Mouse (Mus musculus): ENCODE results near the gene Olfr150.
"Not testable (repeated sequence)": the region's sequence is repeated elsewhere in the genome, so short reads cannot be mapped to it uniquely, and the experiment has no call there.

The Olfr150 gene

DNA sequence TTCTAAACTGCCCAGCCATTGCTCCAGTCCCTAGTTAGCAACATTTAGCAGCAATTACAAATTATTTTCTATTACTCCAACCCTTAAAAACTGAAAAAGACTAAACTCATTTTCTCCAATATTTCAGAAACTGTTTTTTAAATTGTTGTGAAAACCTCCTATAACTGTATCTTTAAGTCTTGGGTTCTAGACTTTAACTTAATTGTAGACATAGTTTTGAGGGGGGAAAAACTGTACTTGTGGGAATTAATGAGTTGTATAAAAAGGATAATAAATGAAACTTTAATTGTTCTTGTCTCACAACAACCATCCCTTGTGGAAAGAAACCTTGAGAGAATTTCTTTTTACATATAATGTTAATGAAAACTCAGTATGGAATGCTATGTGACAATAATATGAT lies at the start of gene Olfr150:
TSS of gene Olfr150 (plus strand) at position 301 of the 400 bp plus-strand sequence.
- DNase-seq = no peak

GRCm38 (mm10) chr9:39701123-39701522 lies 29.7 kb upstream of the Olfr150 start:
- DNase-seq = not testable (repeated sequence)

DNA sequence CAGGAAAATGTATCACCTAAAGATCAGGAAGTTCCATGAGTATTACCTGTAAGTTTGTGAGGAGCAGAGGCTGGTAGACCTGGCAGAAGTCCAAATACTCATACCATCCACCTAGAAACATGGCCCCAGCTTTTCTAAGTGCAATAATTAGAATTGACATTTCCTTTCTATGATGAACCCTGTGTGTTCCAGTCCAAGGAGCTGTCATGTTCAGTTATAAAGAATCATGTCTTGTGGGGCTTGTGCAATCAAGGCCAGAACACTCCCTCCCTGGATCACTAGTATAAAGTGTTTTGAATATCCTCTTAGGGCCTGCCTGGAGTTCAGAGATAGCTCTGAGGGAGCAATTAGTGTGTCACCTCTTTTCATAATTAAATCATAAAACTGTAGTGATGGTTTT lies 23.8 kb upstream of the Olfr150 start, which contains the start of gene Olfr149:
TSS of gene Olfr149 (minus strand) at position 101 of the 400 bp plus-strand sequence.
- no peak for DNase-seq

- DNase-seq = no peak
Measured at GRCm38 (mm10) chr9:39708958-39709357, 21.8 kb upstream of the Olfr150 start.

DNA sequence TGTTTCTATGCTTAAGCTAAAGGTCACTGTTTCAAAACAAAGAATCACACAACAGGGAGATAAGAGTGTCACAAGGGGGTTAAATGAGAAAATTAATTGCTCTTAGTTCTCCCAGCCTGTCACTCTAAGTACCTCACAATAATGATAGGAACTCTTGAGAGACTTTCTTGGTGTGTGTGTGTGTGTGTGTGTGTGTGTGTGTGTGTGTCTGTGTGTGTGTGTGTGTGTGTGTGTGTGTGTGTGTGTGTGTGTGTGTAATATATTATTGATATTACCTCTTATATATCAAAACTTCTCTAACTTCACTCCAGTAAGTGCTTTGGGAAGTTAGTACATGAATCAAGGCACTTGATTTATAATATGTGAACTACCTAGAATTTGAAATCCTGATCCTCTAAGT lies 19.7 kb upstream of the Olfr150 start, which contains the start of gene Olfr965:
TSS of gene Olfr965 (plus strand) at position 301 of the 400 bp plus-strand sequence.
- no peak for DNase-seq

DNA sequence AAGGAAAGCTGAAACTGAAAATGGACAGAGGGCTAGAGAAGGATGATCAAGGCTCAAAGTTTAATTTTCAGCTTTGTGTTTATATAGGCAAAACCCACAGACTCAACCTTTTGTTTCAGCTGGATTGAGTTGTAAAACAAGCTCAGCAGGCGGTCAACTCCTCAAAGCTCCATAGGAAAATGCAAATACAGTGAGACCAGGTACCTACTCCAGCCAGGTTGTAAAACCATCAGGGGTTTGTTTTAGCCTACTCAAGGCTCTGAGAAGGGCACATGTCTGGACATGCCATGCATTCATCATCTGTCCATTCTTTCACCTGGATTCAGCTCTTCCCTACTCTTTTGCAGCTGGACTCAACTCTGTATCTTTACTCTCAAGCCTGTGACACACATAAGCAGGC lies 10.0 kb downstream of the Olfr150 start:
- no peak for DNase-seq

- no peak for DNase-seq
Measured at GRCm38 (mm10) chr9:39745949-39746348, 15.2 kb downstream of the Olfr150 start, which contains the start of gene Olfr967. Gene Olfr967 (plus strand): TSS chr9:39746249.

- DNase-seq = no peak
Measured at GRCm38 (mm10) chr9:39746428-39746827, 15.7 kb downstream of the Olfr150 start.

DNA sequence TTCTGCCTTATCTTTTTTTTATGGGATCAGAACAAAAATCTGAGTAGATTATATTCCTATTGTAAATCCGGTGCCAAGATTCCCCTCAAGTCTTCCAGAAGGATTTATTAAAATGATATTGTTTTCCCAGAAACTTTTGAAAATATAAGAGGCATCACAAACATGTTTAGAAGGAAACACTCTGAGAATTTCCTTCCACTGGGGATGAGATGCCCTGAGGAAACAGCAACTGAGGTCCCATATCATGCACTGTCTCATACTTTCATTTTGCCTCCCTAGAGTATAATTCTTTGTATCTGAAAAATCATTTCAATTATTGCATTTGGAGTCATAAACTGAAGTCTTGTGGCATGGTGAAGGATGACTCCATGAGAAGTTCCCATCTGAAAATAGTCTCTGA lies 52.4 kb downstream of the Olfr150 start, which contains the start of gene Olfr968:
TSS of gene Olfr968 (minus strand) at position 101 of the 400 bp plus-strand sequence.
- no peak for DNase-seq
